Mouse (Mus musculus) embryonic fibroblast, embryonic 13.5 days (primary cell): Measurements from ENCODE around the gene Cep72.

Source experiments
- CTCF ChIP-seq: IDR thresholded peaks from 2 replicates; pipeline ENCODE4 v1.5.1; 2011; ENCODE audit warnings: mild to moderate bottlenecking, control low read depth, low read length, moderate library complexity, borderline replicate concordance; ENCODE audit not compliant: insufficient read depth
- POLR2A ChIP-seq: IDR thresholded peaks from 2 replicates; pipeline ENCODE4 v1.6.1; 2011; ENCODE audit warnings: low read depth, mild to moderate bottlenecking, control low read depth, low read length, moderate library complexity

DNA sequence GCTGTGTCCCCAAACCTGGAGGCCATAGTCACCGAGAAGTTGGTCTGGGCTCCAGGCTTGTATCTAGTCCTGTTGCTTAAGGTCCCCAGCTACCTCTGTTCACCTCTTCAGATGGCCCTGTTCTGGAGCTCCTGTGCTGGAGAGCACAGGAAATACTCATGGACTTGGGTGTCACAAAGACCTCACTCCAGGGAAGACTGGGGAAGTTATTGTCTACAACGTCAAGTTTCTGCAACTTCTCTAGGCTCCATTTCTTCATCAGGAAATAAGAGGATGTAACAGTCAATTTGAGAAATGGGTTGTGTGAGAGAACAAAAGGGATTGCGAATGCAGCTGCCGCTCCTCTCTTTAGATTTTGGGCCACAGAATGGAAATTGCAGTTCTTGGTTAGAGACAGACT, 65.6 kb downstream of the Cep72 start:
- TF ChIP-seq CTCF: no peak
- no peak for TF ChIP-seq POLR2A
